Mouse (Mus musculus) thymus, adult 2 months (tissue): ENCODE results near the gene Esx1. TPM values are rescaled to one million over a fixed set of nuclear protein-coding genes. Genes with fewer than 3 reads are reported as not detected.

Source experiments
- DNase-seq: peaks from one replicate; pipeline ENCODE4 v3.0.0; 2021
- H3K27ac ChIP-seq: fragments of 200-500 bp; 2 replicates; pipeline ENCODE4 v1.5.1; 2012; ENCODE audit warnings: low read length, control low read depth; ENCODE audit not compliant: control insufficient read depth, insufficient read depth
- H3K27me3 ChIP-seq: fragments of 200-500 bp; 2 replicates; pipeline ENCODE4 v1.6.1; 2012; ENCODE audit warnings: mild to moderate bottlenecking, low read length, moderate library complexity, mixed read lengths; ENCODE audit not compliant: control insufficient read depth, insufficient read depth
- H3K36me3 ChIP-seq: fragments of 200-500 bp; 2 replicates; pipeline ENCODE4 v1.6.1; 2012; ENCODE audit warnings: mild to moderate bottlenecking, low read length, moderate library complexity; ENCODE audit not compliant: control insufficient read depth, insufficient read depth
- H3K4me1 ChIP-seq: fragments of 200-500 bp; replicated peaks from 2 replicates; pipeline ENCODE4 v1.6.1; 2012; ENCODE audit warnings: low read length; ENCODE audit not compliant: control insufficient read depth, insufficient read depth
- H3K4me3 ChIP-seq: fragments of 200-500 bp; 2 replicates; pipeline ENCODE4 v1.5.1; 2012; ENCODE audit warnings: mild to moderate bottlenecking, low read length, control low read depth, moderate library complexity; ENCODE audit not compliant: control insufficient read depth, insufficient read depth
- CTCF ChIP-seq: fragments of 200-500 bp; IDR thresholded peaks from 2 replicates; pipeline ENCODE4 v1.5.1; 2012; ENCODE audit warnings: mild to moderate bottlenecking, control low read depth, low read length, moderate library complexity, borderline replicate concordance; ENCODE audit not compliant: control insufficient read depth, poor library complexity, insufficient read depth; ENCODE audit errors: extremely low read depth
- POLR2A ChIP-seq: fragments of 200-500 bp; IDR thresholded peaks from 2 replicates; pipeline ENCODE4 v1.6.1; 2012; ENCODE audit warnings: mild to moderate bottlenecking, low read length, control low read depth, moderate library complexity; ENCODE audit not compliant: control insufficient read depth, poor library complexity, insufficient read depth; ENCODE audit errors: extremely low read depth
- WGBS: fragments of 180-500 bp; shearing (Covaris S2); methylation state at CpG from one replicate; pipeline ENCODE4 v1.1.7; 2018; 5-methylcytosine and 5-hydroxymethylcytosine counted together
- polyA plus RNA-seq: library from polyadenylated mRNA; depleted of rRNA; stranded (reverse); fragments of >200 nt; gene quantifications from 2 replicates; pipeline ENCODE4 v1.2.3, GENCODE M21; 2012

Esx1 gene
- polyA plus RNA-seq, 1 experiment = not detected

DNA sequence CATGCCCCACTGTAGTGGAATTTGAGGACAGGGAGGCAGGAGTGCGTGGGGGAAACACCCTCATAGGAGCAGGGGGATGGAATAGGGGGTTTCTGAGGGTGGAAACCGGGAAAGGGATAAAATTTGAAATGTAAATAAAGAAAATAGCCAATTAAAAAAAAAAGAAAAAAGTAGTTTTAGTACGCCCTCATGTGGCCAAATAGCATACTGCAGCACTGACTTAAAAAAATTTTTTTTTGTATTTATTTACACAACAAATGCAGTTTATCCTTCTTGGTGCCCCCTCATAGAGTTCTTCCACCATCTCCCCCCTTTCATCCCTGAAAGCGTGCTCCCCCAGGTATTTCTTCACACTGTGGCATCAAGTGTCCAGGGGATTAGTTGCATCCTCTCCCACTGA is 22.8 kb upstream of the Esx1 start:
- WGBS = 30% methylated on average over 4 of the region's 4 CpGs
- H3K4me1 ChIP-seq = no peaks in the 10 kb centered on the region
- H3K27ac ChIP-seq = no peak overlapping the region
- no peak for DNase-seq
- TF ChIP-seq POLR2A = no peak
- H3K36me3 ChIP-seq = no peaks in the 10 kb centered on the region
- H3K4me3 ChIP-seq = no peak overlapping the region
- H3K27me3 ChIP-seq = no peaks in the 10 kb centered on the region

DNA sequence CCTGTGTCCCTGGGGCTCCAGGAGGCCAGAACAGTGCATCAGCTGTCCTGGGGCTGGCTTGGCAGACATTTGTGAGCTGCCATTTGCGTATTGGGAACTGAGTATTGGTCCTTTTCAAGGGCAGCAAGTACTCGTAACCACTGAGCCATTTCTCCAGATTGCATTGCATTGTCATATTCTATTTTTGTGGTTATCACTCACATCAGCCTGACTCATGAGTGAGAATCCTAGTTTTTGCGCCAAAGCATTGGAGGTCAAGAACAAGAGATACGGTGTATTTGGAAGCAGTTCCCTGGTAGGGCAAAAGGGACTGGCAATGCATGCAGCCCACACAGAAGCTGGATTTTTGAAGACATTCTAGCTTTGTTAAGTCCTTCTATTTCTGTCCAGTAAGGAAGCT is 21.8 kb upstream of the Esx1 start:
- Histone ChIP-seq H3K4me3 (no peak overlapping the region), H3K27me3 (no peaks in the 10 kb centered on the region), H3K27ac (no peak overlapping the region), H3K4me1 (no peaks in the 10 kb centered on the region), H3K36me3 (no peaks in the 10 kb centered on the region)
- DNase-seq = no peak
- TF ChIP-seq CTCF (no peak), POLR2A (no peak)
- WGBS = 96% methylated on average over 4 of the region's 4 CpGs

DNA sequence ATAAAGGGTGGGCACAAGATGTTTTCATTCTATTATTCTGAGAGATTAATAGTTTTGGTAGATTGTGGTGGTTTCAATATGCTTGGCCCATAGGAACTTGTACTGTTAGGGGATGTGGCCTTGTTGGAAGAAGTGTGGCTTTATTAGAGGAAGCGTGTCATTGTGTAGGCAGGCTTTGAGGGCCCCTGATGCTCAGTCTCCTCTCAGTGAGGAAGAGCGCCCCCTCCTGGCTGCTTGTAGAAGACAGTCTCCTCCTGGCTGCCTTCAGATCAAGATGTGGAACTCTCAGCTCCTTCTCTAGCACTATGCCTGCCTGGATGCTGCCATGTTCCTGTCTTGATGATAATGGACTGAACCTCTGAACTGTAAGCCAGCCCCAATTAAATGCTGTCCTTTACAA is 20.7 kb upstream of the Esx1 start:
- 46% methylated on average over 2 of the region's 2 CpGs for whole genome bisulfite sequencing
- Histone ChIP-seq H3K4me1 (no peaks in the 10 kb centered on the region), H3K27ac (no peak overlapping the region), H3K4me3 (no peak overlapping the region), H3K27me3 (no peaks in the 10 kb centered on the region), H3K36me3 (no peaks in the 10 kb centered on the region)
- TF ChIP-seq CTCF (no peak), POLR2A (no peak)
- DNase-seq = no peak

GRCm38 (mm10) chrX:137141669-137142068 is 19.8 kb upstream of the Esx1 start:
- H3K27me3 ChIP-seq = no peaks in the 10 kb centered on the region
- WGBS = 5% methylated on average over 6 of the region's 6 CpGs

DNA sequence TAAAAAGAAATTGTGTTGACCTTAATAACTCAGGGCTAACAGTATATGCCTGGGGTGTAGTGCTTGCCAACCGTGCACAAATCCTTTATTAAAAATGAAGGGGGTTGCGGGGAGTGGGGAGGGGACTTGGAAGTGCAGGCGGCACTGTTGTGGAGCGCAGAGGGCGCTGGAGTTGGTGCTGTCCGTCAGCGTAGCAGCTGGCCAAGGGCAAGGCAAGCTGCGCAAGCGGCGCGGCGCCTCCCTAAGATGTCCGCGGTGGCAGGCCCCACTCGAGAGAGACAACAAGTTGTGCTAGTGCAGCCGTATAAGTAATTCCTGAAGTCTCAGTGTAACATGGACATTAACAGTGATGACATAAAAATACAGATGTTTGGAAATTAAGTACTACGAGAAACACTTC is 5.7 kb upstream of the Esx1 start:
- H3K4me3 ChIP-seq = no peak overlapping the region
- 17% methylated on average over 17 of the region's 17 CpGs for WGBS
- no peak for DNase-seq
- H3K36me3 ChIP-seq = no peaks in the 10 kb centered on the region
- no peaks in the 10 kb centered on the region for H3K4me1 ChIP-seq
- H3K27me3 ChIP-seq = no peaks in the 10 kb centered on the region
- TF ChIP-seq POLR2A = no peak
- TF ChIP-seq CTCF = no peak
- no peak overlapping the region for H3K27ac ChIP-seq

More at GRCm38 (mm10) chrX:137141669-137142068, 19.8 kb upstream of the Esx1 start:
- Histone ChIP-seq H3K27ac (no peak overlapping the region), H3K4me1 (no peaks in the 10 kb centered on the region), H3K36me3 (no peaks in the 10 kb centered on the region), H3K4me3 (no peak overlapping the region)
- TF ChIP-seq POLR2A (no peak), CTCF (no peak)
- peak; percentile 29 for DNase-seq

DNA sequence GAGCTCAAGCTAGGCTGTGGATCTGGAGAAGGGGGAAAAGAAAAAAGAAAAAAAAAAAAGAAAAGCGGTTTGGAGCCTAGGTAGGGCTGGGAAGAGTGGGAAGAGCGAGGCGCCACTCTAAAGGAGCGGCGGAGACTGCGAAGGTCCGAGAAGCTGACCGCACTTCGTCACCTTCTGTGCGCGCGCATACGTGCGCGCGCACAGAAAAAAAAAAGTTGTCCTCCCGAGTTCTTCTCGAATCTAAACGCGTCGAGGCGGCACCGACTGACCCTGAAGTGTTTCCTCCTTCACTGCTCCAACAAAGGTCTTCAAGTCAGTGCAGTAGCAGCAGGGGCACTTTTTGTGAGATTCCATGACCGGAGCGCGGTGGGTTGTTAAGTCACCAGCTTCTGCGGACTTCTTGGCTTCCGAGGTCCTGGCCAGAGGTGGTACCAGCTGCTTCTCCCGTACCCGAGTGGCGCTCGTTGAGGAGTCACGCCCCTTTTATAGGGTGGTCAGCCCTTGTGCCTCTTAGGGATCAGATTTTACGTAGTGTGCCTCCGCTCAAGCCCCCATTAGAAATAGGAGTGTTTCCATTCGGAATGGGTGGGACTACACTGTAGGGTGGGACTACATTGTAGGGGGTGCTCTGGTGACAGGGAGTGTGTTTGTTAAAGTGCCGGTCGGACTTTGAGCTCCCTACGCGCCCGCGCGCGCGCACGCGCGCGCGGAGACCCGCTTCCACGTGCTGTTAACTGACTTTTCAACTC is 2.0 kb downstream of the Esx1 start:
- H3K4me3 ChIP-seq = no peak overlapping the region
- TF ChIP-seq POLR2A (no peak), CTCF (no peak)
- H3K4me1 ChIP-seq = peaks cover 7% of the 10 kb centered on the region; the same call in 1 of the 2 replicates
- no peak for DNase-seq
- 3% methylated on average over 52 of the region's 52 CpGs for WGBS
- H3K27me3 ChIP-seq = no peaks in the 10 kb centered on the region; the same call in 1 of the 2 replicates
- no peak overlapping the region for H3K27ac ChIP-seq
- H3K36me3 ChIP-seq = no peaks in the 10 kb centered on the region
